Mouse (Mus musculus): Measurements from ENCODE around the gene Cd200r3.

Cd200r3 gene

DNA sequence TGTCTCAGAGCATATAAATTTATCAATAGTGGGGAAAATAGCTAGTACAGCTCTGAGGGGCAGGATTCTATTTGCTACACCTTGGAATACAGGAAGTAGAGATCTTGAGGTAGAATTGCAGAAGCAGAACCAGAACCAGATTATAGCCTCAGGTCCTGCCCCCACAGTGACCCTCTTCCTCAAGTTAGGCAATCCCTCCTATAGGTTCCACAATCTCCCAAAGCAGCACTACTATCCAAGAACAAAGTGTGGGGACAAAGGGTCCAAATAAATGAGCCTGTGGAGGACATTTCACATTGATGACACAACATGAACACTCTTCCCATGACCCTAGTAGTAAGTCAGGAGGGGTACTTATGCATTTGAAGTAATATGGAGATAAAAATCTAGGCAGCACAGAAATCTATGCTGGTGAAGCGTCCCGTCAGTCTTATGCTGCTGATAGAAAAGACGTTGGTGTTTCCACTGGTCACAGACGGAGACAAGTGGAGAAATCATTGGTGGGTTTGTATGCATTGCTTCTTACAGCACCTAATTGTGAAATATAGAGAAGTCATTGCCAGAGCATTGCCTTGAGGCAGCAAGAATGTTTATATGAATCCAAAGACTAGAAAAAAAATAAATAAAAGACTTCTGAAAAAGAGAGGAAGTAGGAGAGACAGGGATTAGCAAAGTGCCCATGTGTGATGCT is 45.3 kb downstream of the Cd200r3 start:
- no peak for DNase-seq (ENCODE audit: low spot score)

DNA sequence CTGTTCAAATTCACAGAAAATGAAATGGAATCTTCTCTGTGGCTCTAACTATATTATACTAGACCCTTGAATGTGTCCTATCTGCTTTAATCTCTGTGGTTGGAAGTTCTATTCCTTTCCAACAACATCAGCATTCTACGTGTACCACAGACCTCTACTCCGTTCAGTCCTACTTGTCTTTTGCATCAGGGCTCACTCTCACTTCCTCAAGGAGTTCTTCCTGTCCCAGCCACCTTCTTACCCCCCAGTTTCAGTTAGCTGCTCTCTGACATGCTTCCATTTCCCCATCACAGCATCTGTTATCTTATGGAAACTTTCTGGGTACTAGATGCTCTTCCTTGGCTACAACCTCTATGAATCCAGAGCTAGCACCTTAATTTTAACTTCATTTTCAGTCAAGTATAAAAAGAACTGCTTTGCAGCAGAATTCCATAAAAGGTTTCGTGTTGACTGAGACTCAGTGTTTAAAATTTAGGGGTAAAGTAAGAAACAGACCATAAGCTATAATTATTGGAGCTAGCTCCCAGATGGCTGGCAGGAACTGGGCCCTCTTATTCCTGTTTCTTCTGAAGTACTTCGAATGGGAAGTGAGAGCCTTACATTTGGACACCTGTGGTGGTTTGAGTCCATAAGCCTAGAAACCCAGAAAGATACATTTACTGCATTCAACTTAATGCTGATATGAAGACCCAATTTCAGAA is 50.0 kb downstream of the Cd200r3 start:
- no peak for DNase-seq (ENCODE audit: low spot score)

DNA sequence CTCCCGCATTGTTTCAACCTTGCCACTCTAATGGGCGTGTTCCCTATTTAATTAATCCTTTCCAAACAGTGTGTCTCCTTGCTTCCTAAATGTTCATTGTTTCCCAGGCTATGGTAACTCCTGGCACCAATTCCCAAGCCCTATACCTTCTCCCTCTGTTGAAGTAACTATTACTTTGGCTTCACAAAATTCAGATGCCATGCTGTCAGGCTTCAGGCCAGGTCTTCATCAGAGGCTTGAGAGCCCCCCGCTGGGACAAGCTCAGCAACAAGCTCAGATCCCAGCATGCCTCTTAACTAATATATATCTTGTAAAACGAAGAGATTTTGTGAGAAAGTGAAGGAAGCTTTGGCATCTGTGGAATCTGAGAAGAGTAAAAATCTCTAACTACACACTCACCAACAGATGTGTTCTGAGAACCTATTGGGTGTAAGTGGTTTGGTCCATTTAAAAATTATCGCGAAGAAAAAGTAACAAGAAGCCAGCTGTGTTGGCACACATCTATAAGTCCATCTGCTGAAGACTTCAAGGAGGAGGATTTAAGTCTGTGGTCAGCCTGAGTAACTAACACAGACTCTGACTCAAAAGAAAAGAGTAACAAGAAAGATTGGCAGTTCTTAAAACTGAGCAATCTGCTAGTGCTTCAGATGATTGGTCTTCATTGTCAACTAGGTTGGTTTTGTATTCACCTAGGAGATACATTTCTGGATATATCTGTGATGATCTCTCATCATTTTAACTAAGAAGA is 50.9 kb downstream of the Cd200r3 start:
- no peak for DNase-seq (ENCODE audit: low spot score)

DNA sequence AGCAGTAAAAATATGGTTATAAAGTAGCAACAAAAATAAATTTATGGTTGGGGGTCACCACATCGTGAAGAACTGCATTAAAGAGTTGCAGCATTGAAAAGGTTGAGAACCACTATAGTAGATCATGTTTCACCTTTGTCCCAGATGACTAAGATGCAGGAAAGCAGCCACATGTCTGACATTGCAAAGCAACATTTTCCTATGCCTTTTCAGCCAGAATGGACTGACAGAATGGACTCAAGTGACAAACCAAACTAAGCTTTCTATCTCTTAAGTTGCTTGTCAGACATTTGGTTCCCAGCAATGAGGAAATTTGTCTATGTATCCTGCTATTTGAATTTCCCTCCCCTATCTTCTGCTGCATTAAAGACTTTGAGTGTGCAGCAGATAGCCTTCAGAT is 51.6 kb downstream of the Cd200r3 start:
- no peak for DNase-seq (ENCODE audit: low spot score)

DNA sequence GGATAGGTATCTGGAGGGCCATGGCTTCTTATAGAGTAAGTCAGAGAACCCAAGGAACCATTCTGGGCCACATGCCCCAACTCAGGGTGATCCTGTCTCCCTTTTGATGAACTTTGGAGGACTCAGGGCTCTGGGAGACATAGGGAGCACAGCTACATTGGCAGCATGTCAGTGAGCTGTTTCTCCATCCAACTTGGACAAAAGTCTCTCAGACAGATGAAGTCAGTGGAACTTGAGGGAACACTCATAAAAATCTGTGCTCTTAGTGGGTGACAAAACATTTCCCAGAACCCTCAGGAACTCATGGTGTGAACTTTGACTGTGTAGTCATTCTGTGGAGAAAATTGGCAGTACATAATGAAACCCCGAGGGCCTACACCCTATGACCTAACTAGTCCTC is 53.2 kb downstream of the Cd200r3 start:
- no peak for DNase-seq (ENCODE audit: low spot score)

DNA sequence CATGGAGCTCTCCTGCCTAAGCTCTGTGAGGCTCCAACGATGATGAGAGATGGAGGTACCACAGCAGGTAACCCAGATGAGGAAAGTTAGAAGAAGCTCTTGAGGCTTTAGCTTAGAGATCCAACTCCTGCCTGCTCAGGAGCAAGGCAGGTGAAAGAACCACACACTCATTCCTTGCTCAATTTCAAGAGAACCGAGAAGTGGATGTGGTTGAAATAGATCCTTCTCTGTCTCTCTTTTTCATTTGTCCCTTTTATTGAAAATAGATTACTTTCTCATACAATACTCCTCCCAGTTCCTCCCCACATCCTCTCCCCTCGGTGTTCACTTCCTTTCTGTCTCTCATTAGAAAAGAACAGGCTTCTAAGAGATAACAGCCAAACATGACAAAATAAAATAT is 56.1 kb downstream of the Cd200r3 start:
- DNase-seq (ENCODE audit: low spot score): no peak

DNA sequence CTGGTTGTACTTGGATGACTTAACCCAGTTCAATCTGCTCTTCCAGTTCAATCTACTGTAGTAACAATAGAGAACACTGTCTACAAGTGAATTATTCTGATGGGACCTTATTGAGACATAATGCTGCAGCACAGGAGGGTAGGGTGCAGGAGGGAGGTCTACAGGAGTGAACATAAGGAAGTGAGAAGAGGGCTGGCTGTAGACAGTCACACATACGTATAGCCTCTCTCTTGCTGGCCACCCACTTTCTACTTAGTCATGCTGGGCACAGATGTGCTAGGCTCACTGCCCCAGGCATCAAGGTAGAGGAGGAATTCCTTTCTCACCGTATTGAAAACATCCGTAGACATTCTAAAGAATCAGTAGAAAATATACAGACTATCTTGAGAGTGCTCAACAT is 61.0 kb downstream of the Cd200r3 start:
- no peak for DNase-seq (ENCODE audit: low spot score)

DNA sequence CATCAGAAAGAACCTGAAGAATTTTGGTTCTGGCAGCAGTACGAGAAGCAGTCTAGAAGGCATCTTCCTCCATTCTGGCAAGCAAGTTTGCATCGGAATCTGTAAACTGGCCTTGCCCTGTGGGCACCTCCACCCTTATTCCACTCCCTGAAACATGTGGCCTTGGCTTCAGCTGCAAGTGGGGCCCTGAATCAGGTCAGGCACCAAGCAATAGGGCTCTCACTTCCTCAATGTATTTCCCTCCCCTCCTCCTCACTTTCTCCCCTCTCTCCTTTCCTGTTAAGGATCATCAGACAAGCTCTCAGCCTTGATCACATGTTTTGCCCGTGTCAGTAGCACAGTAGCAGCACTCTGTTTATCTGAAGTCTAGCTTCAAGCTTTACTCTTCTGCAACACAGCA is 61.8 kb downstream of the Cd200r3 start:
- no peak for DNase-seq (ENCODE audit: low spot score)

DNA sequence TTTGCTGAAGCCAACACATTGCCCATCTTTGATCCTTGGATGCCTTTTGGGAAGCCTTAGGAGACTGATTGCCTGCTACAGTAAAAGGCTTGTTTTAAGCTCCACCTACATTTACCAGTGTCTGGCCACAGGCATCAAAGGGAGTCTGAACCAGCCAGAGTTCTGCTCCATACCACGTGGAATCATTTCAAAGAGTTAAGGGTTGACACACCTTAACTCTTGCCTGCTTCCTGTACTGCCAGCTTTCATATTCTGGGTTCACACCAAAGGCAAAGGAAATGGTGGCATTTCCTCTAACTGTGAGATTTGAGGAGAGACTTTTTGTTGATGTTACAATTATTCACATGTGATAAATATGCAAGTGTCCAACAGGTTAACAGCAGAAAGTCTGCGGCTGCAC is 63.5 kb downstream of the Cd200r3 start:
- DNase-seq (ENCODE audit: low spot score): no peak

DNA sequence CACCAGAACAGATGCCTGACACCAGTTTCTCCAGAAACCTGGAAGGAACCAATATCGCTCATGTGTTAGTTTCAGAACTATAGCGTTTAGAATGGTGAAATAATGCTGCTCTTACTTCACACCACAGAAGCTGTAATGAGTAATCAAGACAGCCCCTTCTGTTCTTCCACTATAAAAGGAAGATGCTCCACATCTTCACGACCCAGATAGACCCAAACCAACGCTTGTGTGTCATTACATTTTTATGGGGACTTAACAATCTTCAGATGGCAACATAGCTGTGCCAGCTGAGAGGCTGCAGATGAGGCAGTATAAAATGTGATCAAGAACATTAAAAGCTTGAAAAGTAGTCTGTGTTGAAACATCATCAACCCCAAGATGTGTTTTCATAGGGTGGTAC is 64.3 kb downstream of the Cd200r3 start:
- DNase-seq (ENCODE audit: low spot score): no peak

DNA sequence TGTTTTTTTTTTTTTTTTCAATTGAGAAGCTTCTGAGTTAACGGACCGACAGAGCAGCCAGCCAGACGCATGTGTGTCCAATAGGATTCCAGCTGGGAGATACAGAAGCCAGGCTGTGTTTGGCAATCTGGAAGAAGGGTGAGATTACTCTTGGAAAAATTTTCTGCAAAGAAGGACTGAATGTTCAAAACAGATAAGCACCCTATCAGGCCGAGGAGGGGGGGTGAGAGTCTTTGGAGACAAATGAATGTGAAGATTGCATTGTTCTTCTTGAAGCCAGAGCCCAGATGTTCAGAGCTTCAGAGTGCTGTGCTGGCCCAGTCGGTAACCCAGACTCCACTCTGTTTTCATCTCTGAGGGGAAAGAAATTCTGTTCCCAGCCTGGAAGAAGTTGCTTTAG is 66.2 kb downstream of the Cd200r3 start:
- DNase-seq (ENCODE audit: low spot score): no peak

DNA sequence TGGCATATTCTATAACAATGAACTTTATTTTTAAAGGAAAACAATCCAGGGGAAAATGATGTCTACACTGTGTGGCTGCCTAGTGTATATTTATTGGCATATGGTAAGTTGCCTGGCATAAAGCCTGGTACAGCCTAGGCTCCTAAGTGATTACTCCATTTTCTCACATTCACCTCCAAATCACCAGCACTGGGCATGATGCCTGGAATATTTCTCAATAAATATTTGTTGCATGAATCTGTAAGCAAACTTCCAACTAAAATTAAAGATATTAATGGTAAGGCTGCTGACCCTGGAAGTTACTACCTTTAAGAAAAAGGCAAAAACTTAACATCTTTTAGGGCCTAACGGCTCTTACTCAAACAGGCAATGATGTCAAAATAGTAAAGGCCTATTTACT is 72.1 kb downstream of the Cd200r3 start:
- DNase-seq (ENCODE audit: low spot score): no peak

DNA sequence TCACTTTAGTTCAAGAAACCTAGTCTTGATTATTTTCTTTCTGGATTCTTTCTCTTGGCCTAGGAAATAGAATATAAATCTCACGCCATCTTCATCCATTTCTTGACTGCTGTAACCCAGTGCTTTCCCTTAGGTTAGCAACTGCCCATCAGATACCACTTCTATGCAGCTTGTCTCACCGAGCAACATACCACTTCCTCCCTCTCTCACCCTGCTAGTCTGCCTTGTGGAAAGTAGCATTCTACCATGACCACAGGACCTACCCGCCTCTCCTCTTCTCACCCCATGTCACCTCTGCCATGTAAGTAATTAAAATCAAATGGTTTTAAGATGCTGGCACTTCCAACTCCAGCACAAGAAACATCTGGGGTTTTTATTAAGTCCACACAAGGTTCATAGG is 73.0 kb downstream of the Cd200r3 start:
- no peak for DNase-seq (ENCODE audit: low spot score)

DNA sequence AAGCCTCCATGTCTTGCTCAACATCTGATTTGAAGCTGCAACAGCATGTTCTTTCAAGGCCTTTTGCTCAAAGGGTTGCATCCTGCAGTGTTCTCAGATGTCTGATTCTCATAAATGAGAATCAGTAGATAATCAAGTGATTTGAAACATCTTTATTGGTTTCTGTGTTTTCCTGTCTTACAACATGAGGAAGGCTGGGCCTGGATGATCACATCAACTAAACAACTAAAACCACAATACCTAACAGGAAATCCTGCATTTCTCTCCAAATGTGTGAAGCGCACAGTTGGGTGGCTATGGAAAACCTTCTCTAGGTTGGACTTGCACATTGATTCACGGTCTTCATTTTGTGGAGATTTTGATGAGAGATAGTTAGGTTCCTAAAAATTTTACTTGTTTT is 75.4 kb downstream of the Cd200r3 start:
- DNase-seq (ENCODE audit: low spot score): no peak

DNA sequence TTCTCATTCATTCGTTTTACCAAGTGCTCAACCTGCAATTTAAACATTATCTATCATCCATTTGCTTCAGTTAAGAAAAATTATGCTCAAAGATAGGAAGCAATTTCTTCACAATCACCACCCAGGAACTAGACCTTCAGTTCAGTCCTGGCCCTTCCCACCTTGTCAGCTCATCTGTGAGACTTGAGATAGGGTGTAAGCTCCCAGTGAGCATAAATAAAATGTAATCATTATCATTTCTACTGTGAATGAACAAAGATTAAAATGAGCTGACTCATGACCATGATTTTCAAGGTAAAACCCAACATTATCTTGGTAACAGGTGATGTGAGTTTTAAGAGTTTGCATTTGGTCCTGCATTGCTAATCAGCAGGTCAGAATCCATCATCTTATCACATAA is 76.6 kb downstream of the Cd200r3 start:
- no peak for DNase-seq (ENCODE audit: low spot score)

DNA sequence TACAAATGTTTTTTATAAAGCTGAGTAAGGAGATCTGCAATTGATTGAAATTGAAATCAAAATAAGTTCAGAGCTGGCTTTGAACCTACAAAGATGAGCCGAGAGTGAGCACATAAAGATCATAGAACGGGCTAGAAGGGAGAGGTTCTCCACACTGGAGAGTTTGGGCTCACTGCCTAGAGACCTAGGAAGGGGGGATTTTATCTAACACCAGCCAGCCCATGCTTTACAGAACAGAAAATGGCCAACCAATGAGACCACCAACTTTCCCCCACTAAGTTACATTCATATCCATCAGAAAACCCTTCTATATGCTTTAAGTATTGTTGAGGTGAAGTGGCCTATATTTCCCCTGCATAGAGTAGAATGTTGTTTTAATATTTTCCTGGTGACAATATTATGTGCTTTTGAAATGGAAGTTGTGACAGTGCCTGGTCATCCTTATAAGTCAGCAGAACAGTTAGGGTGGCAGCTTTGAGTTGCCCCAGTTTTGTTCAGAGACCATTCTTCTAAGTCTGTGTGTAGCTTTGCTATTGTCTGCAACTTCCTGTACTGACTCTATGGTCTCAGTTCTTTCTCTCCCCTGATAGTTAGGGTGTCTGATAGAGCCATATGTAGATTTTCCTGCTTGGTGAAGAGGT is 77.3 kb downstream of the Cd200r3 start:
- DNase-seq (ENCODE audit: low spot score): no peak

DNA sequence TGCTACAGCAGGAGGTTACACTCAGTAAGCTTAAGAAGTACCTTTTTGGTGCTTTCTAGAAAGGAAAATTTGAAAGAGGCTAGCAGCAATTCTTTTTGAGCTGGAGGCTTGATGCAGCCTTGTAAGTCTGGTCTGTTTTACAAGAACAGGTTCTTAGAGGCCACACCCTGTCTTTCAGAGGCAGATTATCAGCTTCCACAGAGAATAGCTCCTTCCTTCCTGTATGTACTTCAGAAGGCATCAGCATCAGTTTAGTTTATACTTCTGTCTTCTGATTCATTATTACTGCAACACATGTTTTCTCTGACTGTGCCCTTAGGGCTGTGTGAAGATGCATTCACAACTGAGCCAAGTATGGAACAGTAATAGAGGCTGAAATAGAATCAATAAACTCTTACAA is 78.0 kb downstream of the Cd200r3 start:
- DNase-seq (ENCODE audit: low spot score): no peak

DNA sequence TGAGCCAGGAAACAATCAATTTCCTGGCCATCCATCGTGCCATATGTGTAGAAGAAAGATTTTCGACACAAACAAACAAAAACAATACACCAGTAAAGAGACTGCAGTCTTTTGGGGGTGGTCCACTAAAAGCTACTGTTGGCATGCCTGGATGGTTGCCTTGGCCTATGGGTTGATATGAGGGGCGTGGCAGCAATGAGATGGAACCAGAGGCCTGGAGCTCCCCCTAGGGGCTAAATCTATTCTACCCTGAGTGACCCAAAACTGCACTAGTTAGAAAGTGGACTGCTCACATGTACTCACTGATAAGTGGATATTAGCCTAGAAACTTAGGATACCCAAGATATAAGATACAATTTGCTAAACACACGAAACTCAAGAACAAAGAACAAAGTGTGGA is 80.4 kb downstream of the Cd200r3 start:
- DNase-seq (ENCODE audit: low spot score): peak; percentile 46

DNA sequence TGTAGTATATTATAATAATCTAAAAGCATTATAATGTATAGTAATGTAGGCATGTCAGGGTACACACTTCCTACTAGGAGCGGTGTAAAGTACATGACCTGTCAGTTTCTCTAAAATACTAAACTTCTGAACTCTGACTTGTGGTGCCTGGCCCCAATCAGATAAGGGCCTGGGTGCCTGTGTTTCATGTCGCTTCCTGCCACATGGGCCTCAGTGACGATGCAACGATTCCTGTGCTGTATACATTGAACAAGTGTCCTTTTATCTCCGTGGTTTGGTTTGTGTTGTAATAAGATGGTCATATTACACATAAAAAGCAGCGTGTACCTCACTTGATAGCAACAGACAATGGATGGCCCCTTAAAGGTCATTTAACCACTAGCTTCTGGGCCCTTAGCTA is 81.8 kb downstream of the Cd200r3 start:
- DNase-seq (ENCODE audit: low spot score): no peak

DNA sequence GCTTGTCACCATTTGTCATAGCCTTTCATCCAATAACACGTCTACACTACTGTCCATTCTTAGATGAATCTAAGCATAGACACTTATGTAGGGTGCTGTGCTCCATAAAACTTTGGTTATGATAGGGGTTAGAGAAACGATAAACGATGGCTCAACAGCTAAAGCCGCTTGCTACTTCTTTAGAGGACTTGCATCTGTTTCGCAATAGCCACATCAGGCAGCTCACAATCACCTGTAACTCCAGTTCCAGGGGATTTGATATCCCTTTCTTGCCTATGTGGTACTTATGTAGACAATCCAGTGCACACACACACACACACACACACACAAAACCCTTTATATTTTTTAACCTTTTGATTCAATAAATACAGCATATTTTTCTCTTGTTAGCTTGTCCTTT is 85.6 kb downstream of the Cd200r3 start:
- no peak for DNase-seq (ENCODE audit: low spot score)

DNA sequence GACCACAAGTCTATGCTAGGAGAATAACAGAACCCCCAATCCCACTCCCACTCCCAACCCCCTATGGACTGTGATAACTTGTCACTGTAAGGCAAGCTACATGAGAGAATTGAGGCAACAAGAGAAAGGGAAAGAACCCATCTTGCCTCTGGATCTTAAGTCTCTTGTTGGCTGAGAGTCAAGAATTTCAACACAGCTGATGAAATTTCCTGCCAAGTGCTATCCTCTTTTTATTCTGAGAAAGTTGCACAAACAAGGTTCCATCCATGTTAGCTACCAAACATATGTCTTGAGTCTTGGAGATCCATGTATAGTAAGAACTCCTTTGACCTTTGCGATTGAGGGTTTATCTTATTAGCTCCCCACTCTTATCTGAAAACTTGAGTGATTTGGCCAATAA is 86.0 kb downstream of the Cd200r3 start:
- no peak for DNase-seq (ENCODE audit: low spot score)

DNA sequence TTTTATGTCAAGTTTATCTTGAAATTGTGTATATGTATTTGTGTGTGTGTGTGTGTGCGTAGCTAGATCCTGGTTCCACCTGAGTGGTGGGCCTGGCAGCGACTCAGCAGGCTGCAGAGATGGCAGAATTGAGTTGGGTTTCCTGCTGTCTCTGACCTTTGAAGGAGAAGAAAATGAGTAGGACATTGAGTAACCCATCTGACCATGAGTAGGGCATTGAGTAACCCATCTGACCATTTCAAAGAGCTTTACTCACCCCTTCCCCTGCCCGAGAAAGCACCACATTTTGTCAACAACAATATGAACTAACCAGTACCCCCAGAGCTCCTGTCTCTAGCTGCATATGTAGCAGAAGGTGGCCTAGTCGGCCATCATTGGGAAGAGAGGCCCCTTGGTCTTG is 86.6 kb downstream of the Cd200r3 start:
- DNase-seq (ENCODE audit: low spot score): no peak

DNA sequence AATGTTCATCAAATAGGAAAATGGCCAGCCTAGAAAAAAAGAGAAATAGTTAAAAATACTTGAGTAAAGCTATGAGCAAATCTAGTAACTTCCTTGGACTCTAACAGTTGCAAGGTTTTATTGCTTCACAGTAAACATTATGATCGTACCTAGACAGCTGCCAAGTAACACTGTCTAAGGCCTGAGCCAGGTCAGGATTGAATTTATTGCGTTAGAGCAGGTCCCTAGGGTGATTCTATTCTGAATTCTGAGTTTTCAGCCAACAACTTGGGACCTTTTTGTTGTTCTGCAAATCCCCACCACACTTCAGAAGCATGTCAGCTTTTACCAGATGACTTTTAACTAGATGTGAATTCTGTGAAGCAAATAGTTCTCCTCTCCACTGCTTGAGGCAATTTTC is 87.3 kb downstream of the Cd200r3 start:
- DNase-seq (ENCODE audit: low spot score): no peak
